Mouse (Mus musculus): Measurements from ENCODE around the gene Scarb1.

Gene Scarb1

GRCm38 (mm10) chr5:125333009-125333408, 7.9 kb downstream of the Scarb1 start:
- in situ Hi-C loops (cut with MboI, MseI): loop anchor here (25.0 kb wide), 1 partner anchor 696 kb away; the partner anchor contains the start of gene Atp6v0a2

GRCm38 (mm10) chr5:125332333-125332732, 8.6 kb downstream of the Scarb1 start:
- in situ Hi-C loops (cut with MboI, MseI): loop anchor here (25.0 kb wide), 1 partner anchor 695 kb away; the partner anchor contains the start of gene Atp6v0a2

GRCm38 (mm10) chr5:125331811-125332210, 9.1 kb downstream of the Scarb1 start:
- in situ Hi-C loops (cut with MboI, MseI): loop anchor here (25.0 kb wide), 1 partner anchor 695 kb away; the partner anchor contains the start of gene Atp6v0a2

- in situ Hi-C loops (cut with MboI, MseI): loop anchor here (25.0 kb wide), 1 partner anchor 694 kb away; the partner anchor contains the start of gene Atp6v0a2
These were observed 9.8 kb downstream of the Scarb1 start for GRCm38 (mm10) chr5:125331094-125331493.

- in situ Hi-C loops (cut with MboI, MseI): loop anchor here (25.0 kb wide), 1 partner anchor 693 kb away; the partner anchor contains the start of gene Atp6v0a2
These were observed 10.2 kb downstream of the Scarb1 start for GRCm38 (mm10) chr5:125330656-125331055.

GRCm38 (mm10) chr5:125330191-125330590, 10.7 kb downstream of the Scarb1 start:
- in situ Hi-C loops (cut with MboI, MseI): loop anchor here (25.0 kb wide), 1 partner anchor 693 kb away; the partner anchor contains the start of gene Atp6v0a2

- in situ Hi-C loops (cut with MboI, MseI): loop anchor here (25.0 kb wide), 1 partner anchor 690 kb away; the partner anchor contains the start of gene Atp6v0a2
These were observed 13.1 kb downstream of the Scarb1 start for GRCm38 (mm10) chr5:125327596-125328385.

GRCm38 (mm10) chr5:125326351-125326750, 14.5 kb downstream of the Scarb1 start:
- in situ Hi-C loops (cut with MboI, MseI): loop anchor here (25.0 kb wide), 1 partner anchor 689 kb away; the partner anchor contains the start of gene Atp6v0a2

GRCm38 (mm10) chr5:125325931-125326330, 15.0 kb downstream of the Scarb1 start:
- in situ Hi-C loops (cut with MboI, MseI): loop anchor here (25.0 kb wide), 1 partner anchor 689 kb away; the partner anchor contains the start of gene Atp6v0a2

GRCm38 (mm10) chr5:125325285-125325684, 15.6 kb downstream of the Scarb1 start:
- in situ Hi-C loops (cut with MboI, MseI): loop anchor here (25.0 kb wide), 1 partner anchor 688 kb away; the partner anchor contains the start of gene Atp6v0a2

GRCm38 (mm10) chr5:125323939-125324480, 16.9 kb downstream of the Scarb1 start:
- in situ Hi-C loops (cut with MboI, MseI): no loop called here

- in situ Hi-C loops (cut with MboI, MseI): no loop called here
These were observed 17.8 kb downstream of the Scarb1 start for GRCm38 (mm10) chr5:125323128-125323527.

GRCm38 (mm10) chr5:125321836-125322235, 19.1 kb downstream of the Scarb1 start:
- in situ Hi-C loops (cut with MboI, MseI): no loop called here

- in situ Hi-C loops (cut with MboI, MseI): no loop called here
These were observed 21.7 kb downstream of the Scarb1 start for GRCm38 (mm10) chr5:125319057-125319800.

GRCm38 (mm10) chr5:125317953-125318352, 22.9 kb downstream of the Scarb1 start:
- in situ Hi-C loops (cut with MboI, MseI): no loop called here

GRCm38 (mm10) chr5:125317296-125317695, 23.6 kb downstream of the Scarb1 start:
- in situ Hi-C loops (cut with MboI, MseI): no loop called here

- in situ Hi-C loops (cut with MboI, MseI): no loop called here
These were observed 24.1 kb downstream of the Scarb1 start for GRCm38 (mm10) chr5:125316771-125317170.

GRCm38 (mm10) chr5:125315110-125315509, 25.8 kb downstream of the Scarb1 start:
- in situ Hi-C loops (cut with MboI, MseI): no loop called here

GRCm38 (mm10) chr5:125313991-125314390, 26.9 kb downstream of the Scarb1 start:
- in situ Hi-C loops (cut with MboI, MseI): no loop called here

- in situ Hi-C loops (cut with MboI, MseI): no loop called here
These were observed 27.8 kb downstream of the Scarb1 start for GRCm38 (mm10) chr5:125312970-125313597.

GRCm38 (mm10) chr5:125310986-125311385, 29.9 kb downstream of the Scarb1 start:
- in situ Hi-C loops (cut with MboI, MseI): no loop called here

All from T-helper 2 cell (primary cell).